8 mouse cellular contexts compared by ENCODE assay signal in genomic region chr7:131539979-131540378, GRCm38 (mm10). TPM values are rescaled to one million over a fixed set of nuclear protein-coding genes. Genes with fewer than 3 reads are reported as not detected.
DNase-seq lines count a peak whose midpoint lies in the region; ATAC-seq and TF ChIP-seq lines count a peak whose summit lies in the region.

No protein-coding gene starts in this region.

- WGBS in embryonic facial prominence, embryonic 11.5 days, result under 1% methylated on average over 7 of the region's 7 CpGs
- 0% methylated on average over 7 of the region's 7 CpGs for WGBS in heart, embryonic 10.5 days
- under 1% methylated on average over 7 of the region's 7 CpGs for WGBS in liver, postnatal 0 days (ENCODE audit: insufficient replicate concordance)

- DNase-seq in adrenal gland, postnatal 10 days, result peak; percentile 93
- DNase-seq in embryonic facial prominence, embryonic 11.5 days (ENCODE audit: low spot score), result peak; percentile 94
- peak; percentile 87 for DNase-seq in heart, embryonic 10.5 days (ENCODE audit: low spot score)
- DNase-seq in kidney, postnatal 25 days, result peak; percentile 84 to 94
- DNase-seq in liver, postnatal 0 days, result peak; percentile 85
- DNase-seq in ovary, postnatal 14 days (ENCODE audit: low spot score), result peak; percentile 79
- peak; percentile 80 for DNase-seq in thymus, postnatal 14 days

- no peaks in the 10 kb centered on the region for H3K36me3 ChIP-seq in embryonic facial prominence, embryonic 11.5 days (replicated peaks; ENCODE audit: control insufficient read depth, insufficient read depth, low read depth, low read length)
- no peaks in the 10 kb centered on the region for H3K36me3 ChIP-seq in heart, embryonic 10.5 days
- no peaks in the 10 kb centered on the region for H3K36me3 ChIP-seq in liver, postnatal 0 days (replicated peaks; ENCODE audit: insufficient read depth, low read length)

- TF ChIP-seq EP300 in liver, postnatal 0 days (IDR thresholded peaks at IDR 0.05; ENCODE audit: low read depth), result no peak

- ATAC-seq in CD4-positive, CD25-positive, alpha-beta regulatory T cell, adult 4 months, result peak; percentile 69
- 0 out of 2 replicates have a peak, but pooled peaks have one; percentile 19 for ATAC-seq in embryonic facial prominence, embryonic 11.5 days (replicated peaks; ENCODE audit: insufficient number of reproducible peaks, low FRiP score, low TSS enrichment, low read depth)
- ATAC-seq in liver, postnatal 0 days, result no peak

- H3K9ac ChIP-seq in embryonic facial prominence, embryonic 11.5 days (replicated peaks; ENCODE audit: low read length), result no peak overlapping the region
- no peak overlapping the region for H3K9ac ChIP-seq in liver, postnatal 0 days (replicated peaks)

- no peaks in the 10 kb centered on the region for H3K9me3 ChIP-seq in embryonic facial prominence, embryonic 11.5 days (replicated peaks; ENCODE audit: control insufficient read depth, low read length)
- H3K9me3 ChIP-seq in heart, embryonic 10.5 days, result no peaks in the 10 kb centered on the region
- H3K9me3 ChIP-seq in liver, postnatal 0 days (ENCODE audit: low read length), result no peaks in the 10 kb centered on the region

- H3K27me3 ChIP-seq in embryonic facial prominence, embryonic 11.5 days (ENCODE audit: control insufficient read depth, insufficient read depth, low read length), result peaks cover 50% of the 10 kb centered on the region
- H3K27me3 ChIP-seq in heart, embryonic 10.5 days (ENCODE audit: insufficient read depth, poor library complexity, severe bottlenecking), result peaks cover 87% of the 10 kb centered on the region
- peaks cover 64% of the 10 kb centered on the region for H3K27me3 ChIP-seq in liver, postnatal 0 days (ENCODE audit: insufficient read depth, low read length)

- no peak overlapping the region for H3K4me3 ChIP-seq in embryonic facial prominence, embryonic 11.5 days (ENCODE audit: low read depth, low read length)
- H3K4me3 ChIP-seq in heart, embryonic 10.5 days, result no peak overlapping the region
- H3K4me3 ChIP-seq in liver, postnatal 0 days (ENCODE audit: low read depth, low read length), result no peak overlapping the region

- TF ChIP-seq CTCF in liver, postnatal 0 days (IDR thresholded peaks at IDR 0.05; ENCODE audit: low read depth), result peak; percentile 85

- H3K27ac ChIP-seq in embryonic facial prominence, embryonic 11.5 days (replicated peaks; ENCODE audit: low read depth, low read length), result no peak overlapping the region
- no peak overlapping the region for H3K27ac ChIP-seq in heart, embryonic 10.5 days
- H3K27ac ChIP-seq in liver, postnatal 0 days (ENCODE audit: low read depth), result no peak overlapping the region

- no peak overlapping the region for H3K4me2 ChIP-seq in embryonic facial prominence, embryonic 11.5 days (ENCODE audit: low read depth, low read length)
- H3K4me2 ChIP-seq in liver, postnatal 0 days (ENCODE audit: low read depth, low read length), result no peak overlapping the region

- peaks cover 10% of the 10 kb centered on the region for H3K4me1 ChIP-seq in embryonic facial prominence, embryonic 11.5 days (ENCODE audit: control insufficient read depth, insufficient read depth, low read length)
- peaks cover 29% of the 10 kb centered on the region for H3K4me1 ChIP-seq in heart, embryonic 10.5 days
- peaks cover 12% of the 10 kb centered on the region for H3K4me1 ChIP-seq in liver, postnatal 0 days (ENCODE audit: insufficient read depth)

RNA-seq across cellular contexts. Expression of gene Hmx3, which starts 2.7 kb away (rescaled TPM):
- polyA plus RNA-seq in CD4-positive, CD25-positive, alpha-beta regulatory T cell, adult 4 months (2017; shearing (Covaris generic)), result not detected
- not detected for total RNA-seq in adrenal gland, postnatal 10 days (2021)
- polyA plus RNA-seq in embryonic facial prominence, embryonic 11.5 days (2014; fragmentation: Nextera tagmentation; extraction: Ambion mirVana), result 0.20 TPM in 1 of 2 replicates, not detected in the other
- polyA plus RNA-seq in heart, embryonic 10.5 days (2016; fragmentation: Nextera tagmentation; extraction: Ambion mirVana), result 0.09 TPM in 1 of 2 replicates, not detected in the other
- not detected in 2 replicates for polyA plus RNA-seq in liver, postnatal 0 days (2015; fragmentation: Nextera tagmentation; extraction: Ambion mirVana)

RNA-seq across cellular contexts. Expression of gene Hmx2, which starts 8.6 kb away (rescaled TPM):
- not detected for polyA plus RNA-seq in CD4-positive, CD25-positive, alpha-beta regulatory T cell, adult 4 months (2017; shearing (Covaris generic))
- not detected for total RNA-seq in adrenal gland, postnatal 10 days (2021)
- 0.21 and 0.36 TPM in 2 replicates for polyA plus RNA-seq in embryonic facial prominence, embryonic 11.5 days (2014; fragmentation: Nextera tagmentation; extraction: Ambion mirVana)
- not detected in 2 replicates for polyA plus RNA-seq in heart, embryonic 10.5 days (2016; fragmentation: Nextera tagmentation; extraction: Ambion mirVana)
- polyA plus RNA-seq in liver, postnatal 0 days (2015; fragmentation: Nextera tagmentation; extraction: Ambion mirVana), result not detected in 2 replicates

RNA-seq across cellular contexts. Expression of gene Bub3, which starts 20.0 kb away (rescaled TPM):
- polyA plus RNA-seq in CD4-positive, CD25-positive, alpha-beta regulatory T cell, adult 4 months (2017; shearing (Covaris generic)), result 100 to 1,000 TPM; 144 to 175 TPM
- total RNA-seq in adrenal gland, postnatal 10 days (2021), result 10 to 100 TPM; 58.6 to 68.0 TPM
- 279 and 281 TPM in 2 replicates for polyA plus RNA-seq in embryonic facial prominence, embryonic 11.5 days (2014; fragmentation: Nextera tagmentation; extraction: Ambion mirVana)
- 182 and 235 TPM in 2 replicates for polyA plus RNA-seq in heart, embryonic 10.5 days (2016; fragmentation: Nextera tagmentation; extraction: Ambion mirVana)
- 65.9 and 67.0 TPM in 2 replicates for polyA plus RNA-seq in liver, postnatal 0 days (2015; fragmentation: Nextera tagmentation; extraction: Ambion mirVana)
